In genomic region chr8:86016806-86017205, GRCm38 (mm10) we compare ENCODE assay signal across 23 mouse cellular contexts.
DNase-seq lines count a peak whose midpoint lies in the region; ATAC-seq lines count a peak whose summit lies in the region.
"Had no signal": no experiment of that assay in that cellular context is flagged by ENCODE, and none has a peak within 500 bp of the region (broad histone marks: within the 10 kb centered on the region; RNA-seq: fewer than 3 reads in every experiment).

No protein-coding gene starts in this region.

- no peaks in the 10 kb centered on the region for H3K4me1 ChIP-seq in embryonic facial prominence, embryonic 14.5 days (ENCODE audit: control insufficient read depth, insufficient read depth, low read length)
- H3K4me1 ChIP-seq in embryonic facial prominence, embryonic 10.5 days = no peaks in the 10 kb centered on the region
- peaks cover 3% of the 10 kb centered on the region; the same call in 1 of the 2 replicates for H3K4me1 ChIP-seq in midbrain, embryonic 14.5 days (ENCODE audit: control insufficient read depth, insufficient read depth, low read length)
- H3K4me1 ChIP-seq in midbrain, embryonic 16.5 days (ENCODE audit: control insufficient read depth, insufficient read depth, low read length) = peaks cover 2% of the 10 kb centered on the region; the same call in 1 of the 2 replicates
- no peaks in the 10 kb centered on the region for H3K4me1 ChIP-seq in liver, embryonic 12.5 days
- H3K4me1 ChIP-seq: embryonic facial prominence, embryonic 15.5 days; forebrain, embryonic 10.5 days; heart, embryonic 13.5 days; hindbrain, embryonic 12.5 days had no signal

- no peak for ATAC-seq in embryonic facial prominence, embryonic 14.5 days (ENCODE audit: low read depth)
- no peak for ATAC-seq in midbrain, embryonic 14.5 days (ENCODE audit: low FRiP score, low TSS enrichment)
- no peak for ATAC-seq in midbrain, embryonic 16.5 days
- no peak for ATAC-seq in liver, embryonic 12.5 days
- ATAC-seq: activated CD4-positive, CD25-positive, alpha-beta regulatory T cell, adult 4 months; forebrain, embryonic 14.5 days; intestine, embryonic 16.5 days; Patski had no signal

- DNase-seq in cerebellum, adult 9-11 months = peak; percentile 17
- no peak for DNase-seq in cerebellum, adult 11 months
- DNase-seq in embryonic facial prominence, embryonic 14.5 days (ENCODE audit: low spot score) = peak; percentile 13
- no peak for DNase-seq in embryonic facial prominence, embryonic 10.5 days (ENCODE audit: low spot score)
- peak; percentile 66 for DNase-seq in midbrain, embryonic 14.5 days
- DNase-seq in adipocyte (ENCODE audit: low spot score) = peak; percentile 7
- DNase-seq: adrenal gland, adult 2 months; adrenal gland, postnatal 25 days; gastrocnemius, postnatal 36 days; heart, adult 11 months; heart, postnatal 36 days; kidney, adult 2 months had no signal

- H3K27me3 ChIP-seq in embryonic facial prominence, embryonic 14.5 days (replicated peaks; ENCODE audit: control insufficient read depth, insufficient read depth, low read length) = no peaks in the 10 kb centered on the region
- H3K27me3 ChIP-seq in embryonic facial prominence, embryonic 10.5 days (replicated peaks; ENCODE audit: low read depth, poor library complexity, severe bottlenecking) = no peaks in the 10 kb centered on the region
- H3K27me3 ChIP-seq in midbrain, embryonic 14.5 days (ENCODE audit: control insufficient read depth, insufficient read depth, low read length) = no peaks in the 10 kb centered on the region
- H3K27me3 ChIP-seq in midbrain, embryonic 16.5 days (ENCODE audit: control insufficient read depth, insufficient read depth, low read depth, low read length) = no peaks in the 10 kb centered on the region
- no peaks in the 10 kb centered on the region for H3K27me3 ChIP-seq in liver, embryonic 12.5 days (replicated peaks)
- H3K27me3 ChIP-seq: embryonic facial prominence, embryonic 15.5 days; heart, embryonic 13.5 days; hindbrain, embryonic 12.5 days; Patski had no signal

- 73% methylated on average over 2 of the region's 2 CpGs for WGBS in embryonic facial prominence, embryonic 14.5 days
- 93% methylated on average over 2 of the region's 2 CpGs for WGBS in embryonic facial prominence, embryonic 10.5 days
- 47% methylated on average over 2 of the region's 2 CpGs for WGBS in midbrain, embryonic 14.5 days
- 51% methylated on average over 2 of the region's 2 CpGs for WGBS in midbrain, embryonic 16.5 days
- WGBS in liver, embryonic 12.5 days (ENCODE audit: insufficient replicate concordance) = 86% methylated on average over 2 of the region's 2 CpGs

- no peak overlapping the region for H3K4me3 ChIP-seq in embryonic facial prominence, embryonic 14.5 days (ENCODE audit: low read depth, low read length)
- H3K4me3 ChIP-seq in embryonic facial prominence, embryonic 10.5 days = no peak overlapping the region
- H3K4me3 ChIP-seq in midbrain, embryonic 14.5 days (replicated peaks; ENCODE audit: low read depth, low read length) = no peak overlapping the region
- H3K4me3 ChIP-seq in midbrain, embryonic 16.5 days (ENCODE audit: low read depth, low read length) = no peak overlapping the region
- no peak overlapping the region for H3K4me3 ChIP-seq in liver, embryonic 12.5 days
- H3K4me3 ChIP-seq: embryonic facial prominence, embryonic 15.5 days; erythroblast, embryonic 14.5 days; forebrain, embryonic 10.5 days; heart, embryonic 13.5 days; hindbrain, embryonic 12.5 days had no signal

- no peak overlapping the region for H3K4me2 ChIP-seq in embryonic facial prominence, embryonic 14.5 days (ENCODE audit: low read depth, low read length)
- no peak overlapping the region for H3K4me2 ChIP-seq in midbrain, embryonic 14.5 days (ENCODE audit: low read length)
- no peak overlapping the region for H3K4me2 ChIP-seq in midbrain, embryonic 16.5 days (ENCODE audit: low read length)
- H3K4me2 ChIP-seq in liver, embryonic 12.5 days = no peak overlapping the region
- H3K4me2 ChIP-seq: embryonic facial prominence, embryonic 15.5 days; heart, embryonic 13.5 days; hindbrain, embryonic 12.5 days had no signal

- 0 out of 2 replicates have a peak, but pooled peaks cover 4% of the 10 kb centered on the region for H3K36me3 ChIP-seq in embryonic facial prominence, embryonic 14.5 days (ENCODE audit: control insufficient read depth, insufficient read depth, low read length)
- H3K36me3 ChIP-seq in embryonic facial prominence, embryonic 10.5 days (replicated peaks) = peaks cover 5% of the 10 kb centered on the region; the same call in 1 of the 2 replicates
- H3K36me3 ChIP-seq in midbrain, embryonic 14.5 days (ENCODE audit: control insufficient read depth, insufficient read depth, low read length) = peaks cover 5% of the 10 kb centered on the region; the same call in 1 of the 2 replicates
- no peaks in the 10 kb centered on the region for H3K36me3 ChIP-seq in midbrain, embryonic 16.5 days (ENCODE audit: control insufficient read depth, insufficient read depth, low read length)
- H3K36me3 ChIP-seq in liver, embryonic 12.5 days = peaks cover 4% of the 10 kb centered on the region
- H3K36me3 ChIP-seq: hindbrain, embryonic 12.5 days had no signal

- H3K27ac ChIP-seq in embryonic facial prominence, embryonic 14.5 days (replicated peaks; ENCODE audit: low read depth, low read length) = no peak overlapping the region
- H3K27ac ChIP-seq in embryonic facial prominence, embryonic 10.5 days (replicated peaks) = no peak overlapping the region
- H3K27ac ChIP-seq in midbrain, embryonic 14.5 days (replicated peaks; ENCODE audit: low read depth, low read length) = no peak overlapping the region
- H3K27ac ChIP-seq in midbrain, embryonic 16.5 days (ENCODE audit: low read length) = no peak overlapping the region
- no peak overlapping the region for H3K27ac ChIP-seq in liver, embryonic 12.5 days
- H3K27ac ChIP-seq: embryonic facial prominence, embryonic 15.5 days; forebrain, embryonic 10.5 days; heart, embryonic 13.5 days; hindbrain, embryonic 12.5 days had no signal

- no peak overlapping the region for H3K9ac ChIP-seq in embryonic facial prominence, embryonic 14.5 days (ENCODE audit: low read depth, low read length)
- H3K9ac ChIP-seq in midbrain, embryonic 14.5 days (replicated peaks; ENCODE audit: low read length) = no peak overlapping the region
- no peak overlapping the region for H3K9ac ChIP-seq in midbrain, embryonic 16.5 days (ENCODE audit: low read depth, low read length)
- H3K9ac ChIP-seq in liver, embryonic 12.5 days = no peak overlapping the region
- H3K9ac ChIP-seq: embryonic facial prominence, embryonic 15.5 days; heart, embryonic 13.5 days; hindbrain, embryonic 12.5 days had no signal

- H3K9me3 ChIP-seq in embryonic facial prominence, embryonic 14.5 days (ENCODE audit: control insufficient read depth, low read length) = no peaks in the 10 kb centered on the region
- H3K9me3 ChIP-seq in embryonic facial prominence, embryonic 10.5 days = no peaks in the 10 kb centered on the region
- no peaks in the 10 kb centered on the region for H3K9me3 ChIP-seq in midbrain, embryonic 14.5 days (ENCODE audit: control insufficient read depth, low read length)
- no peaks in the 10 kb centered on the region for H3K9me3 ChIP-seq in midbrain, embryonic 16.5 days (replicated peaks; ENCODE audit: control insufficient read depth, low read length, poor library complexity, severe bottlenecking)
- H3K9me3 ChIP-seq in liver, embryonic 12.5 days (replicated peaks) = no peaks in the 10 kb centered on the region
- H3K9me3 ChIP-seq: embryonic facial prominence, embryonic 15.5 days; forebrain, embryonic 10.5 days; heart, embryonic 13.5 days; hindbrain, embryonic 12.5 days had no signal

Comparison
In these comparisons a context has a peak if more than half of its experiments do, and no peak if none do; other contexts are left out.
1. DNase-seq: peak in cerebellum, adult 9-11 months (single experiment), embryonic facial prominence, embryonic 14.5 days (single experiment), midbrain, embryonic 14.5 days (single experiment) and adipocyte (single experiment); none in cerebellum, adult 11 months (single experiment) and embryonic facial prominence, embryonic 10.5 days (single experiment).